Mouse (Mus musculus) neural tube, embryonic 14.5 days (tissue): ENCODE results near the gene Nkx2-3. TPM values are rescaled to one million over a fixed set of nuclear protein-coding genes. Genes with fewer than 3 reads are reported as not detected.

Source experiments
- ATAC-seq: fragments of 200-750 bp; cut with Nextera tagmentation; 2 replicates; pipeline ENCODE4 v1.8.0; 2017; ENCODE audit warnings: low read depth, mild to moderate bottlenecking, moderate TSS enrichment, moderate library complexity
- H3K27ac ChIP-seq: fragments of 300-500 bp; sonication (generic); 2 replicates; pipeline ENCODE4 v1.5.1; 2014; ENCODE audit warnings: low read depth, mild to moderate bottlenecking, control low read depth, low read length, moderate library complexity, mixed read lengths
- H3K27me3 ChIP-seq: fragments of 300-500 bp; sonication (generic); 2 replicates; pipeline ENCODE4 v1.6.1; 2014; ENCODE audit warnings: low read length; ENCODE audit not compliant: control insufficient read depth, insufficient read depth
- H3K36me3 ChIP-seq: fragments of 300-500 bp; sonication (generic); 2 replicates; pipeline ENCODE4 v1.6.1; 2014; ENCODE audit warnings: low read length, mixed read lengths; ENCODE audit not compliant: control insufficient read depth, insufficient read depth
- H3K4me1 ChIP-seq: fragments of 300-500 bp; sonication (generic); 2 replicates; pipeline ENCODE4 v1.6.1; 2014; ENCODE audit warnings: low read length; ENCODE audit not compliant: control insufficient read depth, insufficient read depth
- H3K4me2 ChIP-seq: fragments of 300-500 bp; sonication (generic); 2 replicates; pipeline ENCODE4 v1.6.1; 2014; ENCODE audit warnings: mild to moderate bottlenecking, low read depth, low read length, control low read depth
- H3K4me3 ChIP-seq: fragments of 300-500 bp; sonication (generic); 2 replicates; pipeline ENCODE4 v1.5.1; 2014; ENCODE audit warnings: low read depth, low read length, control low read depth, mixed read lengths
- H3K9ac ChIP-seq: fragments of 300-500 bp; sonication (generic); replicated peaks from 2 replicates; pipeline ENCODE4 v1.6.1; 2014; ENCODE audit warnings: low read depth, mild to moderate bottlenecking, control low read depth, low read length, mixed read lengths
- H3K9me3 ChIP-seq: fragments of 300-500 bp; sonication (generic); 2 replicates; pipeline ENCODE4 v1.6.1; 2016; ENCODE audit warnings: low read length; ENCODE audit not compliant: control insufficient read depth
- WGBS: fragments of 180-500 bp; shearing (Covaris S2); extraction: QIAGEN DNeasy Blood & Tissue Kit; methylation state at CpG from one replicate; pipeline ENCODE4 v1.1.7; 2014; 5-methylcytosine and 5-hydroxymethylcytosine counted together
- microRNA-seq: library from miRNA; unstranded; fragments of <30 nt; microRNA quantifications from one replicate; pipeline ENCODE4, GENCODE M21; 2016
- polyA plus RNA-seq: library from polyadenylated mRNA; unstranded; fragments of >200 nt; fragmentation: Nextera tagmentation; extraction: Ambion mirVana; gene quantifications from 2 replicates; pipeline ENCODE4 v1.2.1, GENCODE M21; 2014

The Nkx2-3 gene
- polyA plus RNA-seq, 1 experiment from 2014 or later = not detected

DNA sequence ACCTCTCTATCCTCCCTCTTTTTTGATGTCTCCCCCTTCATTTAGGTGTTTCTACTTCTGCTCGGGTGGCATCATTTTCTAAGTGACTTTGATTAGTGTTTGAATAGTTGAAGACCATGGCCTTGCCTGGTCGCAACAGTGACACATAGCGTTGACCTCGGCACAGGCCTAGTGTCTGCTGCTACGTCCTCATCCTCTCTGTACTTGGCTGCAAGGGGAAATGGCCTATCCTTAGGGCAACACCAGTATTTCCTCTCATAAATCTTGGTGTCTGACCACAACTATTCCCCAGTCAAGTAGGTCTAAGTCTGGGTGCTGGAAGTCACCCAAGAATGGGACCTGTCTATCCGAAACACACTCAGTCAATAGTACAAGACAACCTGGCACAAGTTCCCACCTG, 47.5 kb downstream of the Nkx2-3 start:
- H3K9ac ChIP-seq = no peak overlapping the region
- no peak for ATAC-seq
- no peaks in the 10 kb centered on the region for H3K9me3 ChIP-seq
- no peak overlapping the region for H3K27ac ChIP-seq
- H3K4me2 ChIP-seq = no peak overlapping the region
- no peaks in the 10 kb centered on the region for H3K27me3 ChIP-seq
- WGBS = 92% methylated on average over 6 of the region's 6 CpGs
- no peaks in the 10 kb centered on the region for H3K4me1 ChIP-seq
- H3K36me3 ChIP-seq = peaks cover 13% of the 10 kb centered on the region; the same call in 1 of the 2 replicates
- no peak overlapping the region for H3K4me3 ChIP-seq

DNA sequence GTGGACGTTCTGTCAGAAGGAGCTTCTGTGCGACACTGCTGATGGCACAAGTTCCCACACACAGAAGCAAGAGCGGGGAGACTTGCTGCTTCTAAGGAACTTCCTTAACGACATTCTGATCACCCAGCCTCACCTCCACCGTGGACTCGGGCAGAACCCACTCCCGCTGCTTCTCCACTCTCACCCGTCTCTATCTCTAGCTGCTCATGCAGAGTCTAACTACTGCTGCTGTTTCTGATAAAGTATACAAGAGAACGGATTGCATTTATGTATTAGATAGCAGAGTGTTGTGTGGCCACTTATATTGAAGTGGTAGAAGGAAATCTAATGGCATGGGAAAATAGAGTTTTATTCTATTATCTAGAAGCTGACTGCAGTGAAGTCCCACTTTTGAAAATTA, 48.6 kb downstream of the Nkx2-3 start:
- H3K27ac ChIP-seq = no peak overlapping the region
- no peaks in the 10 kb centered on the region for H3K27me3 ChIP-seq
- no peaks in the 10 kb centered on the region for H3K9me3 ChIP-seq
- WGBS = 87% methylated on average over 9 of the region's 9 CpGs
- H3K9ac ChIP-seq = no peak overlapping the region
- H3K4me3 ChIP-seq = no peak overlapping the region
- peaks cover 13% of the 10 kb centered on the region; the same call in 1 of the 2 replicates for H3K36me3 ChIP-seq
- ATAC-seq = no peak
- H3K4me1 ChIP-seq = no peaks in the 10 kb centered on the region
- H3K4me2 ChIP-seq = no peak overlapping the region

DNA sequence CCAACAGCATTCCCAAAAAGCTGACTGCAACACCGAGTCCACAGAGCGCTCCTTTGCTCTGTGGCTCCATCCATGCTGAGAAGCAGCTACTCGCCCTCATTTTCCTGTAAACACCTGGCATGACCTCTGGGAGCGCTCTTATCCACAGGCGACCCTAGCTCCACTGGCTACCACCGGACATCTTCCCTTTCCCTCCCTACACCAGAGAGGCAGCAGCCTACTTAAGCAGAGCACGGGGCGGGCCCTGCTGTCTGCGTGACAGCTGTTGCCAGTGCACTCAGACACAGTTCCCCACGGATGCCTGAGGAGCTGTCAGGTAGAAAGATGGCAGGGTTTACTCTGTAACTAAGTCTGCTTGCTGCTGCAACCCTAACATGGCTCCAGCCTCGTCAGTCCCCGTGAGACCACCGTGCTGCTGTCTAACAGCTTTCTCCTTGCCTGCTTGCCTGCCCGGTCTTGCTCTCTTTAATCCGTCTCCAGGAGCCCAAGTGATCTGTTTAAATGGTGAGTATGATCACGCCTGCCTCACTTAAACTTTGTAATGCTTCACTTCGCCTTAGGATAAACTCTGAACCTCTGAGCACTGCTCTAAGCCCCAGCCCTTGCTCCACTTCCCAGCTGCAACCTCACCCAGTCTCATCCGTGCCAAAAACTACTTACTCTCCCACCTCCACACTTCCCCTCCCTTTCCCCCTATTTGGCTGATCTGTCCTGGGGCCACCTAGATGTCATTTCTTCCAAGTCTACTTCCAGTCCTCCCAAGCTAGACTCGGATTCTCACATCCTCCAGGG, 50.2 kb downstream of the Nkx2-3 start:
- Histone ChIP-seq H3K27me3 (no peaks in the 10 kb centered on the region), H3K9me3 (no peaks in the 10 kb centered on the region), H3K4me3 (no peak overlapping the region), H3K27ac (no peak overlapping the region), H3K4me2 (no peak overlapping the region), H3K36me3 (peaks cover 18% of the 10 kb centered on the region; the same call in 1 of the 2 replicates), H3K9ac (no peak overlapping the region), H3K4me1 (no peaks in the 10 kb centered on the region)
- 38% methylated on average over 19 of the region's 19 CpGs for WGBS
- peak; percentile 45; the same call in 1 of the 2 replicates for ATAC-seq

DNA sequence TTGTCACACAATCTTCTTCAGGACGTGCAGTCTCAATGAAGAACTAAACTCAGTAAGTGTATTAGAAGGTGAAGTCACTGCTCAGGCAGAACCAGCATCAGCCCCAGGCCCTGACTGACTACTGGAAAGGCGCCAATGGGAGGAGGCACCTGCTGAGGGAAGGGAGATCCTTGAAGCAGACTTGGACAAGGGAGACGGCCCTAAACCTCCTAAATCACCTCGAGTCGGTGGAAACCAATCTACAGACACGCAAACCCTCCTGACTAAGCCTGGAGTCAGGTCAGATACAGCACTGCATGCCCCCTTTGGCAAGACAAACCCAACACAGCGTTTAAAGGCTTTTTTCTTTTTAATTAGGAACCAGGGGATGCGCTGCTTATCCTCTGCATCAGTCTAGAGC, 51.3 kb downstream of the Nkx2-3 start:
- Histone ChIP-seq H3K27ac (no peak overlapping the region), H3K36me3 (peaks cover 18% of the 10 kb centered on the region; the same call in 1 of the 2 replicates), H3K4me2 (no peak overlapping the region), H3K9me3 (no peaks in the 10 kb centered on the region), H3K9ac (no peak overlapping the region), H3K4me1 (no peaks in the 10 kb centered on the region), H3K4me3 (no peak overlapping the region), H3K27me3 (no peaks in the 10 kb centered on the region)
- no peak for ATAC-seq
- WGBS = 86% methylated on average over 8 of the region's 8 CpGs

Small RNA genes within 50 kb of the gene (microRNA-seq; reads per million reads assigned to microRNA genes)
- not detected for gene Gm22646

Other genes starting within 250 kb of the Nkx2-3 start
- gene Hpse2, start 224.0 kb upstream of the Nkx2-3 start, polyA plus RNA-seq = 0.12 and 0.15 TPM in 2 replicates
- gene Cnnm1, start 171.9 kb upstream of the Nkx2-3 start, polyA plus RNA-seq = 4.9 and 7.4 TPM in 2 replicates
- gene Got1, start 87.7 kb upstream of the Nkx2-3 start, polyA plus RNA-seq = 81.8 and 99.5 TPM in 2 replicates
- gene Slc25a28, start 62.6 kb downstream of the Nkx2-3 start, polyA plus RNA-seq = 14.1 and 15.5 TPM in 2 replicates
- gene Entpd7, start 77.3 kb downstream of the Nkx2-3 start, polyA plus RNA-seq = 13.7 and 14.5 TPM in 2 replicates
- 6.5 and 7.0 TPM in 2 replicates for gene Cutc, start 140.7 kb downstream of the Nkx2-3 start, polyA plus RNA-seq
- 11.6 and 12.0 TPM in 2 replicates for gene Cox15, start 140.7 kb downstream of the Nkx2-3 start, polyA plus RNA-seq
- gene Abcc2, start 169.9 kb downstream of the Nkx2-3 start, polyA plus RNA-seq = 0.06 and 0.24 TPM in 2 replicates